Mouse (Mus musculus): ENCODE results near the gene Rrp9. TPM values are rescaled to one million over a fixed set of nuclear protein-coding genes. Genes with fewer than 3 reads are reported as not detected.

The Rrp9 gene
- total RNA-seq, 2 experiments from 2014 or later, result 46.9 to 55.2 TPM

DNA sequence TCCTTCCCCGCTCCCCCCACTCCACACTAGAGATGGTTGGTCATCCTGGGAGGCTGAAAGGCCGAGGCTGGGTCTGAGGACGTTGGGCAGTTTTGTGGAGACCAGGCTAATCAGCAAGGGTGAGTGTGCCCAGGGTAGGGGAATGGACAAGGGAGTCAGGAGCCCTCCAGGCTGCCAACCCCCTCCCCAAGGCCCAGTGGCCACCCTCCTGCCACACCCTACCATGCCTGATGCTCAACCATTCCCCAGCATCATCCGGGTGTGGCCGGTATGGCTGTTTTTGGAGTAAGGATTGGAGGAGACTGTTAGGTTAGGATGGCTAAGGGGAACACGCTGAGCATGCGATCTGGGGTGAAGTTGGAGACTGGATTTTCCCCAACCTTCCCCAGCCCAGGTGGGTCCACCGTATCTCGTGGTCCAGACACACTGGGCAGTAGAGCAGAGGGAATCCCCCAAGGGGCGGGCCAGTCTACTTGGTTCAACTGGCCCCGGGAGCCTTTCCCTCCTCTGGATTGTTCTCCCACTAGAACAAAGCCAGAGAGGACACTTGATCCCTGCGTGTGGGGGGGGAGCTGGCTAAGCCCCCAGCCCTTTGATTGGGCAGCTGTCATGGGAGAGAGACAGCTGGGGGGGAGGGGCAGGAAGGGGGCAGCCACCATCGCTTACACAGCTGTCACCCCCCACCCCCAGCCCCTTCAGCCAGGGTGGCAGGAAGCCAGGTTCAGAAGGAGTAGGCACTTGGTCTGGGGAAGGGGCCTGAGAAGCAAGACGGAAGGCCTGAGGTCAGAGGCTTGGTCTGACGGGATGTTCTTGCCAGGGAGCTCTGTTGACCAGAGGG is 19.2 kb upstream of the Rrp9 start:
- peak; percentile 95 for DNase-seq
- intact Hi-C loops (cut with DNase I), result no loop called here

- intact Hi-C loops (cut with DNase I), result no loop called here
- no peak for DNase-seq
Observed at GRCm38 (mm10) chr9:106457163-106457559, 18.6 kb upstream of the Rrp9 start.

GRCm38 (mm10) chr9:106457920-106458319 is 17.8 kb upstream of the Rrp9 start:
- intact Hi-C loops (cut with DNase I), result no loop called here
- DNase-seq, result no peak

- no peak for DNase-seq
- intact Hi-C loops (cut with DNase I), result no loop called here
Observed at GRCm38 (mm10) chr9:106459946-106460345, 15.8 kb upstream of the Rrp9 start.

DNA sequence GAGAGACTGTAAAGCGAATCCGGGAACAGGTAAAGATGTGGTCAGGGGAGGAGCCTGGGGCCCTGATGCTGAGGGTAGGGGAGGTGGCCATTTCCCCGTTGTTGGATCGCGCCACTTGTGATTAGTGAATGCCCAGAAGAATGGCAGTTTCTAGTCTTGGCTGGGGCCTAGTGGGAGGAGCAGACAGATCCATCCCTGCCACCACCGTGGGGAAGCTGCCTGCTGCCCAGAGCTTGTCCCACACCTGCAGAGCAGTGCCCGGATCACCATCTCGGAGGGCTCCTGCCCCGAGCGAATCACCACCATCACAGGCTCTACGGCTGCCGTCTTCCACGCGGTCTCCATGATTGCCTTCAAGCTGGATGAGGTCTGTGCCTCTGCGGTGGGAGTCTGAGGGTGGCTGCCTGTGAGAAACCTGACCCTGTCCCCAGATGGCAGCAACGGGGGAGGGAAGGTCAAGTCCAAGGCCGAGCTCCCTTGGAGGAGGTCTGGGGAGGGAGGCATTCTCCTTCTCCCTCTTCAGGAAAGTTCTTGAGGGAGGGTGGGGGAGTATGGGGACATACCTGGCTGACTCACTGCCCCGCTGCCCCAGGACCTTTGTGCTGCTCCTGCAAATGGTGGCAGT is 15.2 kb upstream of the Rrp9 start:
- DNase-seq, result peak; percentile 52
- intact Hi-C loops (cut with DNase I), result no loop called here

DNA sequence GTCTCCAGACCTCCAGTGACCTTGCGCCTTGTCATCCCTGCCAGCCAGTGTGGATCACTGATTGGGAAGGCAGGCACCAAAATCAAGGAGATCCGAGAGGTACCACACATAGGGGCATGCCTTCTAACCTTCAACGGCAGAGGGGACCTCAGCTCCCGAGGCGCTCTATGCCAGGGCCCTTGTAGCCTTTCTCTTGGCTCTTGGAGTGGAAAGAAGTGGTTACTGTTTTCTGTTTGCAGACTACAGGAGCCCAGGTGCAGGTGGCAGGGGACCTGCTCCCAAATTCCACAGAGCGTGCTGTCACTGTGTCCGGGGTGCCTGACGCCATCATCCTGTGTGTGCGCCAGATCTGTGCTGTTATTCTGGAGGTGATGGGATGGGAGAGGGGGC is 14.7 kb upstream of the Rrp9 start:
- intact Hi-C loops (cut with DNase I), result no loop called here
- no peak for DNase-seq

DNA sequence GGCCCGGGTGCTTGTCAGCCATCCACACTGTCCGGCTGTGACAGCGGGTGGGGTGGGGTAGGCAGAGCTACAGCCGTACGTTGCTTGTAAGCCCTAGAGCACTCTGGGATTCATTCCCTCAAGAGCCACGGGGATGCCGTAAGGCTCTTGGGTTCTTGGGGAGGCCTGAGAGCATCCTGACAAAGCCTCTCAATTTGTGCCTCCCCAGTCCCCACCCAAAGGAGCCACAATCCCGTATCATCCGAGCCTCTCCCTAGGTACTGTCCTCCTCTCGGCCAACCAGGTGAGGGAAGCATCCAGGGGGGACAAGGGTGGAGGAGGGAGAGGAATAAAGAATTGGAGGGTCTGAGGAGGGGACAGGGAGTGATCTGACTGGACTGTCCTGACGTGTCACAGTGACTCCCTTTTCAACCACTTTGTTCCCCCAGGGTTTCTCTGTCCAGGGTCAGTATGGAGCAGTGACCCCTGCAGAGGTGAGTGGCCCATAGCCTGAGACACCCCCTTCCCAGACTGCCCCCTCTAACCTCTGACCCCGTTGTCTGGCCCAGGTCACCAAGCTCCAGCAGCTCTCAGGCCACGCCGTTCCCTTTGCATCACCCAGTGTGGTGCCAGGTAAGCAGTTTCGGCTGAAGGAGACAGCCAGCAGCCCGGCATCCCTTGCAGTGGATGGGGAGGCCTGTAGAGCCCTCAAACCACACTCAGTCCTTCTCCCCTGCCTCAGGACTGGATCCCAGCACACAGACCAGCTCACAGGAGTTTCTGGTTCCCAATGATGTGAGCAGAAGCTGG is 13.9 kb upstream of the Rrp9 start:
- no peak for DNase-seq
- intact Hi-C loops (cut with DNase I), result no loop called here

GRCm38 (mm10) chr9:106462430-106462800 is 13.3 kb upstream of the Rrp9 start:
- DNase-seq, result no peak
- intact Hi-C loops (cut with DNase I), result no loop called here

DNA sequence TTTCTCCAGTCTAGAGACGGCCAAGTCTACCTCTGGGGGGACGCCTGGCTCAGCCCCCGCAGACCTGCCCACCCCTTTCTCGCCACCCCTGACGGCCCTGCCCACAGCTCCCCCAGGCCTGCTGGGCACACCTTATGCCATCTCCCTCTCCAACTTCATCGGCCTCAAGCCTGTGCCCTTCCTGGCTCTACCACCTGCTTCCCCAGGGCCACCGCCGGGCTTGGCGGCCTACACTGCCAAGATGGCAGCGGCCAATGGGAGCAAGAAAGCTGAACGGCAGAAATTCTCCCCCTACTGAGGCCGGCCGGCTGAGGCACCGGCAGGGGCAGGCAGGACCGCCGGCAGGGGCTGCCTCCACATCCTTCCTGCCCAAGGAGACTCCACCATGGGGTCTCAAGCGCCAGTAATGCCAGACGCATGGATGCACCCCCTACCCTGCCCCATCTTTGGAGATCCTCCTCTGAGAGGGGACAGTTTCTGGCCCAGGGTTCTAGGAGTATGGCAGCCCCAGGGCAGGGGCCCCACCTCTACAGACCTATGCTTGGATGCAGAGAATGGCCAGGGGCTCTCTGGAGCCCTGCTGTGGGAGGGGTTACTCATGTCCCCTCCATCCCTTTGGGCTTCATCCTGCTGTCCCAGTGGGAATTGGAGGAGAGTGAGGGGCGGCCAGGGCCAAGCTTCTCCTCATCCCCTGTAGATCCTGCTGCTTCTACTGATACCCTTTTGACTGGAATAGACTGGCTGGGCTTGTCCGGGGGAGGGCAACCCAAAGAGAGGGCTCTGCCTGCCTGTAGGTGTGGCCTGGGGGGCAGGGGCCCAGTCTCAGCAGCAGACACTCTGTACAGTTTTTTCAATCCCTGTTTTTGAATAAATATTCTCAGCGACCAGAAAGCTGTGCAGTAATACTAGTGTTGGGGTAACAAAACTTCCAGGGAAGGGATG is 12.4 kb upstream of the Rrp9 start:
- DNase-seq, result peak; percentile 86

GRCm38 (mm10) chr9:106464751-106465541 is 10.8 kb upstream of the Rrp9 start:
- DNase-seq, result peak; percentile 90
- intact Hi-C loops (cut with DNase I), result no loop called here

More for the DNA sequence above, 12.4 kb upstream of the Rrp9 start:
- intact Hi-C loops (cut with DNase I), result no loop called here

GRCm38 (mm10) chr9:106465571-106466200 is 10.1 kb upstream of the Rrp9 start, which contains the start of gene Gpr62:
TSS of gene Gpr62 (minus strand) at chr9:106465938.
- intact Hi-C loops (cut with DNase I), result no loop called here
- peak; percentile 95 for DNase-seq

DNA sequence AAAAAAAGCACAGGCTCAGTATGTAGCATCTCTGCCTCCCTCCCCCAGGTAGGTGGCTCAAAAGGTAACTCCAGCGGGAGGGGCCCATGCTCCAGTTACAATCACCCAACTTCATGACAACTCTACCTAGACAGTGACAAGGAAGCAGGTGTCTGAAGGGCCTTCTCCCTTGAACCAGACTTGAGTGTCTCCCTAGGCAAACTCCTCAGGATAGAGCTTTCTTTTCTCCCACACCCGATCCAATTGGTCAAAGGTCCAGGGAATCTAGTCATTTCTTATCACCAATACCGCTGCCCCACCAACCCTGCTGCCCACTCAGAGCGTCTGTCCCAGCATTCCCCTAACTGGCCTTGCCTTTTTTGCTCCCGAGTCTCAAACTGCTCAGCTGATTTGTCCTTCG is 9.0 kb upstream of the Rrp9 start:
- intact Hi-C loops (cut with DNase I), result no loop called here
- no peak for DNase-seq

- DNase-seq, result no peak
- intact Hi-C loops (cut with DNase I), result no loop called here
Observed at GRCm38 (mm10) chr9:106467746-106468145, 8.0 kb upstream of the Rrp9 start.

- DNase-seq, result no peak
- intact Hi-C loops (cut with DNase I), result no loop called here
Observed at GRCm38 (mm10) chr9:106469317-106469716, 6.4 kb upstream of the Rrp9 start.

GRCm38 (mm10) chr9:106469776-106470175 is 6.0 kb upstream of the Rrp9 start:
- DNase-seq, result no peak
- intact Hi-C loops (cut with DNase I), result no loop called here

DNA sequence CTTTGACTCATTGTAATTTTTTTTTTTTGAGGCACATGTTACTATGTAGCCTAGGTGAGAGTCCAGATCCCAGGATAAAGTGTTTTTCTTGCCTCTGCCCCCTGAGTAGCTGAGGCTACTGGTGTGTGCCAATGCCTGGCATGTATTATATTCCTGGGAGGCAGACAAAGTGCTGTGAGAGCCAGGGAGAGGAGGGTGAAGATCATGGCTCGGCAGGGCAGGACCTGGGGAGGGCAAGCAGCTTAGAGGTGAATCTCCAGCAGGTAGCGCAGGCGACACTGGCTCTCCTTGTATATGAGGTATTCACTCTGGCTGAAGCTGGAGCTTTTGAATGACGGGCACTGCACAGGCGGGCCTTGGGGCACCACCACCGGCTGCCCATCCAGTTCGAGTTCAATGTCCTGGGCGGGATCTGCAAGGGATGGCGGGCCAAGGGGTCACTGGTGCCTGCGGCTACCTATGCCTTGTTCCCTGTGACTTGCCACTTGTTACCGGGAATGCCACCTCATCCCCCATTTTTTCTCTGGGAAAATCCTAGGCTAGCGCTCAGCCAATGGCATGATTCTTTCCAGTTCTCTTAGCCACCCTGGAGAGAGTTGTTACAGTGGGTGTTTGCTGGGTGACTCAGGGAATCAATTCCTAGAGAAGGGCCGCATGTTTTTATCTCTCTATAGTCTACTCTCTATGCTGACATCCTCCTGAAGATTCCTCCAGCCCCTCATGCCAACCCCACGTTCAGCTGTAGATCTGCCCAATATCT is 4.6 kb upstream of the Rrp9 start:
- DNase-seq, result no peak
- intact Hi-C loops (cut with DNase I), result no loop called here

- intact Hi-C loops (cut with DNase I), result no loop called here
Observed at GRCm38 (mm10) chr9:106471892-106472291, 3.9 kb upstream of the Rrp9 start.

DNA sequence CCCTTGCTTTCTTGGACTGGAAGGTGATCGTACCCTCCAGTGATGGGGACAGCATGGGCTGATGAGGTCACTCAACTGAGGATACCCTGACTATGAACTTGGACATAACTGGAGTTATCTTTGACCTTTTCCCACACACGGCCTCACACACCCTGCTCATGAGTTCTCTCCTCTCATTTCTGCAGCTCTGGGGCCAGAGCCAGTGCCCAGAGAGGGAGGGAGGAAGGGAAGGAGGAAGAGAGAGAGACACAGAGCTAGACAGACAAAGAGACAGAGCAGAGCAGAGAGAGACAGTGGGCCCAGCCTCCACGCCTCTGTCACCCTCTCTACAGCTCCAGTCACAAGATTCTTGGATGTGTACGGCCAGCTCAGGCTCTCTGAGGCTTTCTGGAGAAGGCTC is 3.4 kb upstream of the Rrp9 start:
- peak; percentile 0 for DNase-seq
- intact Hi-C loops (cut with DNase I), result no loop called here

More at GRCm38 (mm10) chr9:106471892-106472291, 3.9 kb upstream of the Rrp9 start:
- peak; percentile 44 for DNase-seq

Measured in left cerebral cortex, postnatal 4 days (tissue).